8 mouse cellular contexts compared by ENCODE assay signal in the genomic region with DNA sequence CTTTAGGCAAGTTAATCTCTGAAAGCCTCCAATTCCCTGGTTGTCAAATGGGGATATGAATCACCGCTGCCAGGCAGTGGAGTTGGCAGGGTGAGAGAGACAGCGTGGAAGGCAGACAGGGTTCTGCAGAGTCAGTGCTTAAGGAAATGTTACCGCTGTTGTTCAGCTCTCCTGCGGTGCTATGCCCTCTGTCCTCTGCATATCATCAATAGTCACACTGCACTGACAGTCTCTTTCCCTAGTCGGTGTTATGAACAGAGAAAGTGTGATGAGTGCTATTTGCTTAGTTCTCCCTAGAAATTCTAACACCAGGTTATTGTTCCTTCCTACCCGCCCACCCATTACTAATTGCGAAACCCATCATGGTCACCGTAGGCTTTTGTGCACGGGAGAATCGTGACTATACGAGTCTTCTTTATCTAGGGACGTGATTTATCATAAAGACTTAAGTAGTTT.
DNase-seq lines count a peak whose midpoint lies in the region; ATAC-seq and TF ChIP-seq lines count a peak whose summit lies in the region.

No protein-coding gene starts in this region.

- TF ChIP-seq CTCF in embryonic fibroblast, embryonic 13.5 days (IDR thresholded peaks at IDR 0.05; ENCODE audit: borderline replicate concordance, insufficient read depth, low read length): no peak

- no peak for DNase-seq in kidney, adult 9 months
- peak; percentile 63 for DNase-seq in MN1 (ENCODE audit: low spot score)
- no peak for DNase-seq in intestine, embryonic 14.5 days (ENCODE audit: low spot score)
- no peak for DNase-seq in c-Kit-positive CD71-positive TER-119-positive erythroid progenitor cells, embryonic 14.5 days (ENCODE audit: low spot score)

- H3K27me3 ChIP-seq in kidney, embryonic 15.5 days: no peaks in the 10 kb centered on the region
- H3K27me3 ChIP-seq in intestine, embryonic 14.5 days (replicated peaks; ENCODE audit: control insufficient read depth, insufficient read depth, low read length): no peaks in the 10 kb centered on the region
- no peaks in the 10 kb centered on the region for H3K27me3 ChIP-seq in neural tube, embryonic 12.5 days (replicated peaks)

- WGBS in kidney, embryonic 15.5 days: 53% methylated on average over 12 of the region's 12 CpGs
- 48% methylated on average over 12 of the region's 12 CpGs for WGBS in intestine, embryonic 14.5 days
- WGBS in neural tube, embryonic 12.5 days: 37% methylated on average over 12 of the region's 12 CpGs

- peak overlapping the region; percentile 22 for H3K4me3 ChIP-seq in kidney, embryonic 15.5 days (replicated peaks)
- no peak overlapping the region for H3K4me3 ChIP-seq in embryonic fibroblast, embryonic 13.5 days (ENCODE audit: insufficient read depth, low read length)
- peak overlapping the region; percentile 8; the same call in 1 of the 2 replicates for H3K4me3 ChIP-seq in intestine, embryonic 14.5 days (ENCODE audit: low read depth, low read length)
- H3K4me3 ChIP-seq in neural tube, embryonic 12.5 days: 0 out of 2 replicates have a peak overlapping the region, but pooled peaks have one; percentile 9

- H3K27ac ChIP-seq in kidney, embryonic 15.5 days: no peak overlapping the region
- peak overlapping the region; percentile 51 for H3K27ac ChIP-seq in embryonic fibroblast, embryonic 13.5 days (ENCODE audit: insufficient read depth, low read length)
- H3K27ac ChIP-seq in intestine, embryonic 14.5 days (ENCODE audit: low read depth): peak overlapping the region; percentile 41; the same call in 1 of the 2 replicates
- H3K27ac ChIP-seq in neural tube, embryonic 12.5 days: no peak overlapping the region

- H3K4me2 ChIP-seq in kidney, embryonic 15.5 days: peak overlapping the region; percentile 50
- peak overlapping the region; percentile 45 for H3K4me2 ChIP-seq in intestine, embryonic 14.5 days (ENCODE audit: low read length)
- peak overlapping the region; percentile 52 for H3K4me2 ChIP-seq in neural tube, embryonic 12.5 days (replicated peaks)

- H3K36me3 ChIP-seq in kidney, embryonic 15.5 days: no peaks in the 10 kb centered on the region
- no peaks in the 10 kb centered on the region for H3K36me3 ChIP-seq in intestine, embryonic 14.5 days (ENCODE audit: control insufficient read depth, insufficient read depth, low read length)
- no peaks in the 10 kb centered on the region for H3K36me3 ChIP-seq in neural tube, embryonic 12.5 days

- ATAC-seq in kidney, embryonic 15.5 days (replicated peaks; ENCODE audit: low FRiP score): no peak
- ATAC-seq in intestine, embryonic 14.5 days (replicated peaks; ENCODE audit: low FRiP score, low TSS enrichment, low read depth): no peak
- ATAC-seq in neural tube, embryonic 12.5 days (ENCODE audit: low FRiP score, low read depth): peak; percentile 75
- ATAC-seq in megakaryocyte progenitor cell, adult 5-6 weeks (replicated peaks; ENCODE audit: poor library complexity): no peak

- H3K9ac ChIP-seq in kidney, embryonic 15.5 days: no peak overlapping the region
- H3K9ac ChIP-seq in intestine, embryonic 14.5 days (ENCODE audit: low read length): no peak overlapping the region
- no peak overlapping the region for H3K9ac ChIP-seq in neural tube, embryonic 12.5 days

- H3K9me3 ChIP-seq in kidney, embryonic 15.5 days (replicated peaks): no peaks in the 10 kb centered on the region
- H3K9me3 ChIP-seq in intestine, embryonic 14.5 days (ENCODE audit: control insufficient read depth, low read length): no peaks in the 10 kb centered on the region
- H3K9me3 ChIP-seq in neural tube, embryonic 12.5 days: no peaks in the 10 kb centered on the region

- H3K4me1 ChIP-seq in kidney, embryonic 15.5 days: peaks cover 10% of the 10 kb centered on the region
- H3K4me1 ChIP-seq in embryonic fibroblast, embryonic 13.5 days (ENCODE audit: control insufficient read depth, insufficient read depth, low read length): peaks cover 5% of the 10 kb centered on the region
- H3K4me1 ChIP-seq in intestine, embryonic 14.5 days (replicated peaks; ENCODE audit: control insufficient read depth, insufficient read depth, low read length): peaks cover 6% of the 10 kb centered on the region; the same call in 1 of the 2 replicates
- H3K4me1 ChIP-seq in neural tube, embryonic 12.5 days: peaks cover 4% of the 10 kb centered on the region; the same call in 1 of the 2 replicates

- TF ChIP-seq POLR2A in embryonic fibroblast, embryonic 13.5 days (IDR thresholded peaks at IDR 0.05; ENCODE audit: low read depth, low read length): no peak

Comparison
In these comparisons a context has a peak if more than half of its experiments do, and no peak if none do; other contexts are left out.
1. H3K27ac ChIP-seq: peak in embryonic fibroblast, embryonic 13.5 days (single experiment) and intestine, embryonic 14.5 days (single experiment); none in kidney, embryonic 15.5 days (single experiment) and neural tube, embryonic 12.5 days (single experiment).
2. Peak in every context shown above with its lines, with median percentiles within 50 percentile points of each other: H3K4me2 ChIP-seq.